Mouse (Mus musculus): Measurements from ENCODE around the gene Elmo1.
A peak's percentile ranks its signal among the peaks of the same experiment; 100 is the strongest.

Elmo1 gene

DNA sequence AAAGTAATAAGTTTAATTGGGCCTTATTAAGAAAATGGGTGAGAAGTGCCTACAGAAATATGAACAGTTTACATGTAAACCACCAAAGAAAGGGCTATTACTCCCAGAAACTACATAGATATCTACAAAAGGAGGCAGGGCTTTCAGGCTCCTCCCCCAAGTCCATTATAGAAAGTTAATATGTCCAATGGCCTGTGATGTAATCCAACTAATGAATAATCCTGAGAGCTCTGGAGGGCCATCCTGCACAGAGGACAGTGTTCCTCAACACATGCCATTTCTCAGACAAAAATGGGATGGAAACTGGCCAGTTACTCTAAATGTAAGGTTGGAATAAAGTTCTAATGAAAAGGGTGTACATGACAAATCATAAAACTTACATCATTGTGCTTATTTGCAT, 373.8 kb downstream of the Elmo1 start:
- DNase-seq (ENCODE audit: low spot score in 2 of 2), result no peak

DNA sequence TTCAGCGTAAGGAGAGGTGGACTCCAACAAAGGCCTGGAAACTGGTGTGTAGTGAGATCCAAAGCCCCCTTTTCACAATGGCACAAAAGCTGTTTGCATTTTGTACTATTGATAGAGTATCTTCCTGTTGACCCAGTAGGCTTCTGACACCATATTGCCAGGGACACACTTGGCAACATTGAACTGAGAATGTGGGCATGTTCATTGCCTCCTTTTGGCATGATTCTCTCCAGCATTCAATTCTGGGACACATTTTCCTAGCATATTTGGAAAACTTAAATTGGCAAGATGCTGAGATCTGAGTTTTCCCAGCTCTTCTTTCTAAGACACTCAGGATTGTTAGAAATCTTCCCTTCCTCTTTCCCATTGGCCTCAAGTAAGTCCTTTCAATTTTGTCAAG, 377.0 kb downstream of the Elmo1 start:
- no peak for DNase-seq (ENCODE audit: low spot score in 2 of 2)

DNA sequence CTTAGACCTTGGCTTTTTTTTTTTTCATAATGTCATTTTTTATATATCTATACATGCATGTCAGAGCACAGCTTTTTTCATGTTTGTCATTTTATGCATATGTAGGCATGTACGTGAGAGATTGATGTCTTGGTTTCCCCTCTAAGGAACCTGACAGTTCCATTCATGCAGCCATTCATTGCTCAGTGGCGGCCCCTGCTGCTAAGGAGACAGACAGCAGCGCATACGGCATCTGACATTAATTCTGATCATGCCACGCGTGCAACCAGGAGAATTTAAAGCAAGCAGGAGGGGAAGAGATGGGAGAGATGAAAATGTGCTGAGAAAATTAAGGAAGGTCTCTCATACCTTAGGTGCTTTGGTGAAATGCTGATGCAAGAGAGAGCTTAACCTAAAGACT, 381.3 kb downstream of the Elmo1 start:
- peak; percentile 56 to 81 for DNase-seq (ENCODE audit: low spot score in 2 of 2)

DNA sequence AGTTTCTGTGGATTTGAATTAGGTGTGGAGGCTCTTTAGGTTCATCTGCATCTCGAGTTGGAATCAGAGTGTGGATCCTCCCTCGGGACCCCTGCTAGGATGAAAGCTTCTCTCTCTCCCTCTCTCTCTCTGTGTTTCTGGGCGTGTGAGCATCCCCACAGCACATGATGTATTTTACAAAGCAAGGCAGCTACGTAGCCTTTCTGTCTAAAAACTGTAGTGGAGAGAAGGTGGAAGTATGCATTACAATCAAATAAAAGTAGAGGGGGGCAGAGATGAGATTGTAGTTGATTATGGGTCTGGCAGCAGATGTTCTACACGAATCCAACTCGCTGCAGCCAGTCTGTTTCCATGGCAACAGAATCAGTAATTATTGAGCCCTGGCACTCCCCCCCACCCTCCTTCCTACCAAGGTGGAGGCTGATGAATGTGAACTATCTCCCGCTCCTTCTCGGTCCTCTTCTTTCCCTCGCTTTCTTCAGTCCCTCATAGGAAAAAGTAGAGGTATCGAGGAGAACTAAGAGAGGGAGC, 382.0 kb downstream of the Elmo1 start:
- peak; percentile 38 to 59 for DNase-seq (ENCODE audit: low spot score in 2 of 2)

DNA sequence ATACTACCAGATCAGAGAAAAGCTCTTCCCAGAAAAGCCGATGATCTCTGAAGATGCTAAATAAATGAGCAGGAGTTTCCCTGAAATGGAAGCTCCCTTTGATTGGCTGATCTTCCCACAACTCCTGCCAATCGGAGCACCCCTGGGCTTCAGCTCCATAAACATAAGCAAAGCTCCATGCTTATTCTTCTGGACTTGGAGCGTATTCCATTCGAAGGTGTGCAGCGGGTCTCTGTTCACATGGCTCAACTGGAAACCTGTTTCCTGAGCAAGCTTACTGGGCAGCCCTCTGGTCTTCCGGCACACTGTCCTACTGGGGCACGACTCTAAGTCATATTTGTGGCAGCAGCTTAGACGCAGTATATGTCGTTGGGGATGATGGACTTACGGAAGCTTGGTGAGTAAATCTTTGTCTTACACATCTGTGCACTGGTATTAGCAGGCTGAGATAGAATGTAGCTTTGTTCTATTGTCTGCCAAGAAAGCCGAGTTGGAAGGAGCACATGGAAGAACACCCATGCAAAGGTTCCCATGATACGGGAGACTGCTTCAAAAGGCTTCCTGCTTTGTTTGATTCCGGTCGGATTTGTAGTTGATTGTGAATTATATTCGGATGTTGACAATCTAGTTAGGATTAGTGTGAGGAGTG, 382.6 kb downstream of the Elmo1 start:
- peak; percentile 51 to 58 for DNase-seq (ENCODE audit: low spot score in 2 of 2)

DNA sequence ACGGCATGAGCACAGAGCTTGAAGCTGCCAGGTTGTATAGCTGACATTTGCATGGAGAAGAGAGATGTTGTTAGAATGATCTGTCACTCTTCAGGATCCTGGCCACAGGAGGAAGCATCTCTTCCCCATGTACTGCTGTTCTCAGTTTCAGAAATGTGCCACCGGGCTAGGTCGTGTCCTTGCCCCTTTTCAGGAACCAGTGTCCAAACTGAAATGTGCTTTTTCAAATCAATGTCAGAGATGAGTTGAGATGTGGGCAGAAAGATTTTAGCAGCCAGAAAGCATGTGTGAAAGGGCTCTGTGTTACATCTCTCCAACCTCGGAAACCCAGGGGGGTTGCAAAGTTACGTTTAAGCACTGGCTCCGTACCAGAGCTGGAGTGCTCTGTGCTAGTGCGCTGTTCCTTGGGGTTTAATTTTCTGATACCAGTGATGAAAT, 383.3 kb downstream of the Elmo1 start:
- DNase-seq (ENCODE audit: low spot score in 2 of 2), result peak; percentile 11 to 13

DNA sequence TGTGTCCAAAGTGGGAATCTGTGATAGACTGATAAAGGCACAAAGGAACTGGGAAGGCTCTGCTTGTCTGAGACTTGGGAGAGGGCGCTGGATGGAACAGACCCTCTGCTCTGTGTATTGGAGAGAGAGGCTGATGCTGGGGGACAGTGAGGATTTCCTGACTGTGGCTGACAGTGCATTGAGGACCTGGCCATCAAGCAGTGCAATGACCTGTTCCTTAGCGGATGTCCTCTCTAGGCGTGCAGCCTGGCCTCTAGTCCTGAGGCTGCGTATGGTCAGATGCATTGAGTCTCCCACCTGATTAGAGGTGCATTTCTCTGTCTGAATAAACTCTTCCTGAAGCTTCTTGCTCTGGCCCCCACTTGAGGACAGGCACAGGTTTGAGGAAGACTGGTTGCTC, 384.2 kb downstream of the Elmo1 start:
- peak in 1 of 2 experiments; percentile 12 for DNase-seq (ENCODE audit: low spot score in 2 of 2)

DNA sequence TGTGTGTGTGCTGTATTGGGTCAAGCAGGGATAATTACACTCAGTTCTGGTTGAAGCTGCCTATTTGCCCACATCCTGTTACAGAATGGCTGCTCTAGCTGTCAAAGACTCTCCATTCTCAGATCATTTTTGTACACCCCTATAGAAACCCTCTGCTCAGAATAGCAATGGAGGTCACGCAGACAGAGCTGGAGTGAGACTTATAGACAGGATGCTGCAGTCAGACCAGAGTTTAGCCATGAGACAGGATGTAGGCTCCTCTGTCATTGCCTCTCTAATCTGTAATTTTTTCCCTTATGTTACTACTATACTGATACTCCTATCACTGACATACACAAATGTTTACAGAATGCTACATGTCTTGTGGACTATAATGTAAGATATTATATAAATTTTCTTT, 391.4 kb downstream of the Elmo1 start:
- no peak for DNase-seq (ENCODE audit: low spot score in 2 of 2)

DNA sequence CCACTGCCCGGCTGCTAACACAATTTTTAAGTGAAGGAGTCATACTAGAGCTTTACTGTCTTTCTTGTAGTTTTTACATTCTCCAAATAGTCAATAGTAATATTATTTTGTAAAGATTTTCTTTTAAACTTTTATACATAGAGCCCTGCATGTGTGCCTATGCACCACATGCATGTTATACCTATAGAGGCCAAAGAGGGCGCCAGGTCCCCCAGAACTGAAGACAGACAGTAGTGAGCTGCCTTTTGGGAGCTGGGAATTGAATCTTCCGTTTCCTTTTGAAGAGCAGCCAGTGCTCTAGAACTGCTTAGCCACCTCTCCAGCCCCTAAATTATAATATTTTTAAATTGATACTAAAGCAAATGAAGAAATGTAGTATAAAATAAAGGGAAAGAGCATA, 398.7 kb downstream of the Elmo1 start:
- DNase-seq (ENCODE audit: low spot score in 2 of 2), result no peak

DNA sequence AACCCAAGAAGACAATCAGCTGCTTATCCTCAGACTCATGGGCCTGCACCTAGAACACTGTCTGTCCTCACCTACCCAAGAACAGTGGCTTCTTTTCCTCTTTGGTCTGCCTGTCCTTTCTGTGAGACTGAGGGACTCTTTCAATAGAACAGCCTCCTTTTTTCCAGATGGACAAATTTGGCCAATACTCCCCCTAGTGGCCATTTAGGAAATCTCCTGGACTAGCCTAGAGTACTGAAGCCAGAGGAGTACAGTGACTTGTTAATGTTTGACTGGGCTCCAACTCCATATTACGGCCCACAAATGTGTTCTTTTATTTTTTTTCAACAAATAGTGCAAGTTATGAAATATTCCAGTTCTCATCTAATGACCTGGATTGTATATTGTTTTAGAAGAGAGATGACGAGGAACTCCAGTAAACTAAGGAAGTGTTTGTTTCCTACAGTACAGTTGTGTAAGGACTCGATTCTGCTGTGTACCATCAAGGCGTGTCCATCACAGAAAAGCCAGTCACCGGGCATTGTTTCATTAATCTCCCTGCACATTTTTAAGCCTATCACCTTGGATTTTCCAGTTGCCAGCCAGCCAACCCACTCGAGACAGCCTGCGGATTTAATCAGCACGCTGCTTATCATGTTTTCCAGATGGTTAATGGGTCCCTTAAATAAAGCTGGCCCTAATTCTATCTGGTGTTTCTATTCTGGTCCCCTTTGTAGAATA, 399.5 kb downstream of the Elmo1 start:
- DNase-seq (ENCODE audit: low spot score in 2 of 2), result no peak

DNA sequence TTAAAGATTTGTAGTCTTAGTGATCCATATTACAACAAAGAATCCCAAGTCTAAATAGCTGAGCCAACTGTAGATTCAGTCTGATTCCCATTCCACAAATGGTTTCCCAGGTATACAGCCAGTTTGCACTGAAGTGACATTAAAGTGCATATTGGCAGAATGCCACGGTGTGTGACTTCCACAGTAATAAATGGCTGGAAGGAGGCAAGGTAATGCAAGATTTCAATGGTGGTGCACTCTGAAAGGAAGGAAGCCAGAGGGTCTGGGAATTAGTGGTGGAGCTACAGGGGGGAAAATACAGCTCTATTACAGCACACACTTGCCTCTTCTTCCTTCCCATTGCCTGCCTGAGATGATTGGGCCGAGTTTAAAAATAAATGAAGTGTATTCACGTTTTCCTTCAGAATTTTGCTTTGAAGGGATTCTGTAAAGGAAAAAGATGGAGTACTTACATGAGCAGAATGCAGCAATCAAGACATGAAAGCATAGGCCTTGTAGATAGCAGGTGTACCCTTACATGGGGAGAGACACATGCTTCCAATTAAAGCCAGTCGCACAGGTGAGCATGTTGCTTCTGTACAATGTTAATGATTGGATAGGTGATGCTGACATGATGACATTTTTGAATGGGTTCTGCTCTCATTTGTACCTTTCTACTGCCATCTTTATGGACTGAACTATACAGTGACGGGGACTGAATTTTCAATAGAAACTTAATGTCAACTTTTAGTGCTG, 400.6 kb downstream of the Elmo1 start:
- DNase-seq (ENCODE audit: low spot score in 2 of 2), result no peak

DNA sequence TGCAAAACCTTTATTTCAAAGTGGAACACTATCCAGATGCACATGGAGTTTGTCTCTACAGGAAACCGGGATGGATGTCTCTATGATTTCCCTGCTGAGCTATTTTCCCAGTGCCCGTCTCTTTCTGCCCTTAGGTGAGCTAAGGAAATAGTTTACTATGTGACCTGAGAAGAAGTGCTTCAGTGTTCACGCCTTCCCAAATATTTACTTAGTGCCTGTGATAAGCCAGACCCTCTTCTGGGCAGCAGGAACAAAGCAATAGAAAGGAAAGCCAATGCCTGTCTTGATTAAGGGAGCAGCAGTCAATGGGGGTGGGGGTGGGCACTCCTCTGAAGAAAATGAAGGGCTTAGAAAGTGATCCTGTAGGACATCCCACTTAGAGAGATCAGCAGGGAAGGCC, 401.3 kb downstream of the Elmo1 start:
- DNase-seq (ENCODE audit: low spot score in 2 of 2), result no peak

DNA sequence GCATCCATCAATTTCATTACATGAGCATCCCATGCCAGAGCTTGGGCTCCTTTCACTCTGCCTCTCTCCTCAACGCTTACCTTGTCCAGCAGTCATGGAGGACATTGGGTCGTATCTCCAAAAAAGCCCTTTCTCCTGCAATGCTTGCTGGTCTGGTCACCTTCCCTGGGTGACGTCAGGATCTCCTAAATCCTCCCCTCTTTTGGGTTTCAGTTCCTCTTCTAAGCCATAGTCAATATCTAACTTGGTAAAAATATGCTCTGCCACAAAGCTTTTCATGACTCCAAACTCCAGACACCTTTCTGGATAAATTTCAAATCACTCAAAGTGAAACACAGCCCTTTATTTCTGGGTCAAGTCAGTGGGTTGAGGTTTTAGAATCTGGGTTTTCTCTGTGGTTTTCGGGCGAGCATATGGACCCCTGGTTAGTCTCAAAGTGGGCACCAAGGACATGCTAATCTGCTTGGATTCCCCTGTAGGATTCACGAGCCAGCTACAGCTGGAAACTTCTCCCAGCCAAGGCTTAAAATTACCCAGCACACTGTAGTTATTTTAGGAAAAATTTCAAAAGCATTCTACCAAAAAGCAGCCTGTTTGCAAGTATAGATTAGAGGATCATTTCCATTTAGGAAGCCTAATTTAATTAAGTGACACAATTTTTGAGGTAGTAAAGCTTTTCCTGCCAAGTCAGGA, 403.8 kb downstream of the Elmo1 start:
- DNase-seq (ENCODE audit: low spot score in 2 of 2), result no peak

DNA sequence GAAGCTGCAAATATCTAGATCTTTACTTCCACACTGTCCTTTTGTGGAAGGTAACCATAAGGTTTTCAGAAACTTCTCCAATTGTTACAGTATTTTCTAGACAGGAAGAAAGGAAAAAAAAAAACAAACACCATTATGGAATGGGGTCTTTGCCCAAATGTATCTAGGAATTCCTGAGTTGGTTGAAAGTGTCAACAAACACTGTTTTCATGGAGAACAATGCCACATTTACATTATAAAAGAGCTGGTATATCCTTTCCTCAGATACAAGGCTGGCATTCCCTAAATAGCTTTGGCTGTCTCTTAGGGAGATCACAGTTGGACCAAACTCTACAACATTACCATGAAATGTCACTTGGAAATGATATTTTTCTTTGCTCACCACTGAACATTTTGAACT, 411.5 kb downstream of the Elmo1 start:
- no peak for DNase-seq (ENCODE audit: low spot score in 2 of 2)

DNA sequence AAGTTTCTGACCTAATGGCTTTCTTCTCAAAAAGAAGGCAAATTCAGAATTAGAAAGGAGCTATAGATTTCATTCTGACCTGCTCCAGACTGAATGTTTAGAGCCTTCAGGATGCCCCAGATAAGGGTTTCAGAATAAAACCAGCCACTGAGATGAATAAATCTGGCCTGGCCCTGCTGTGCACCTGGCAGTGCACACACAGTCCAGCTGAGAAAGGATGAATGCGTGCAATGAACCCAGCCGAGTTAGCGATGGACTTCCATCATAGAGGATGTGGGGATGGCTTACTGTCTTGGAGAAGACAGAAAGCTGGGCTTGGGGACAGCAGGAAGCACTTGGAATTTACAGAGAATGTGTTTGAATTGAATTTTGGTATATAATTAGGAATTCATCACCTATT, 413.0 kb downstream of the Elmo1 start:
- DNase-seq (ENCODE audit: low spot score in 2 of 2), result no peak

DNA sequence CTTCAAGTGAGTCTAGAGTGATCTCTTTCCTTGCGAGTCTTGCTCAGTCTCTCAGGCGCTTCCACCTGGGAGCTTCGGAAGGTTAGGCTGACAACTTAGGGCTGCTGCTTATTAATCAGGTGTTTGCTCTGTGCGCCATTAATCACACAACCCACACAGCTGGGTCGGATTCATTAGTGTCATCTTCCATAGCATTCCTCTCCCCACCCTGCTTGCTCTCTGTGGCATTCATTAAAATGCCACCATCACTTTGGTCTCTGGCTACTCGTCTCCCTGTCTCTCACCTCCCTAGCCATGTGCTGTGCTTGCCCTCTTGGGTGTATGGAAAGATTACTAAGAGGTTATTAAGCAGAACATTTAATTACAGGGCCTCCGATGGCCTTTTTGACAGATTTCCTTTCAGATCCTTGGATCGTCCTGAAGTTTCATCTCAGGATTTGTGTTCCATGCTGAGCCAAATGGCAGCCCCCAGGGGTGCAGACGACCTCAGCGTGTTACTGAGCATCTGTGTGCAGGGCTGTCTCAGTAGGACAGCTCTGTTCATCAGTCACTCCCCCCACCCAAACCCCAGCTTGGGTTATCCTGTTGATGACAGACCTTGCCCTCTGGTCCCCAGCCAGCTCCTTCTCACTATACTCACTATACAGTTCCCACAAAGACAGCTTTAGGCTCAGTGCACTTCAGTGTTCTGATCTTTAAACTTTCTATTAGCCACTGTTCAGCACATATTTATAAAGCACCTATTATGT, 417.2 kb downstream of the Elmo1 start:
- no peak for DNase-seq (ENCODE audit: low spot score in 2 of 2)

DNA sequence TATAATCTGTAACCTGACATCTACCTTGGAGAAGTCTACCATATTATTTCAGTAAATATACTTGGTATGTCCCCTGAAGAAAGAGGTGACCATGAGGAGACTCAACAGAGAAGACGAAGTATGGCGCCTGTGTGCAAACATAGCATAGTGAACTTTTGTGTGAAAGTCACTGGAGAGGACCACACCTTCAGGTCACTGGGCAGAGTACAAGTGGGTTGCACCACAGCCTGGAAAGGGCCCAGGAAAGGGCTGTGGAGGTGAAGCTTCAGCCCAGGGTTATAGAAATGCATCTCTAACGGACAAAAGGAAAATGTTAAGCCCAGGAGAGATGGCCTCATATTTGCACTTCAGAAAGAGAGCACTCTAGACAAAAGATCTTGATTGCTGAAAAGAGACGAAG, 420.6 kb downstream of the Elmo1 start:
- DNase-seq (ENCODE audit: low spot score in 2 of 2), result no peak

DNA sequence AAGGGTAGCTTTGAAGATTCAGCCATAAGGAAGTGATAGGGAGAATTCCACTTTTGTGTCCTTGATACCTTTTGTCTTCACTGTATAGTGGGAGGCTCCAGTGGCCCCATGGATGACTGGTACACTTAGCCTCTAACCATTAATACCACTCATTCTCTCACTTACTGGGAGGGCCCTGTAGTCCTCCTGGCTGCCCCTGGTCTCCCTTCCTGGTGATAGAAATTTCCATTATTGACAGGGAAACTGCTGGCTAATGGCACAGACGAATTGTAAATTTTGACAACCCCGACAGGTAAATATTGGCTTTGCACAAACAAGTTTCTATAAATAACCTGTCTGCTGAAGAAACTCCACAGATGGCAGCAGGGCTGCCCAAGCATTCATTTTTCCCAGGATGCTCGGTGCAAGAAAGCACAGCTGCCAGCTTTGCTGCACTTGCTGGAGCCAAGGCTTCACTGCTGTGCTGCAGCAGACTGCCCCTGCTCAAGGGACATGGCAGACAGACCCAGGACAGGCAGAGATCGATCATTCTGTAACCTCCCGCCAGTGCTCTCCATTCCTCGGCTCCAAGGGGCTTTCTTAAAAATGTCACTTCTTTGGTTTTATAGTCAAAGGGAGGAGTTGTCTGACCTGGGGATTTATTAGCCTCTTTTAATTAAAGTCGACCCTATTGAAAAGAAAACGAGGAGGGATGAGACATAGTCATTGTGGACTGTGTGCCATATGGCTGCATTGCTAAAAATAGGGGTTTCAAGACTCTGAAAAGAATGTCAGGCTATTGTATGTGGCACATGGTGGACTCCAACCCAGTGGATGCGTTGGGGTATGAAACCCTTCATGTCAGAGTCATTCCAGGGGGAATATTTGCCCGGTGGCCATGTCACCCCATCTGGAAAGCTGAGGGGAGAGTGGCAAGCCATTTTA, 422.2 kb downstream of the Elmo1 start:
- DNase-seq (ENCODE audit: low spot score in 2 of 2), result no peak

DNA sequence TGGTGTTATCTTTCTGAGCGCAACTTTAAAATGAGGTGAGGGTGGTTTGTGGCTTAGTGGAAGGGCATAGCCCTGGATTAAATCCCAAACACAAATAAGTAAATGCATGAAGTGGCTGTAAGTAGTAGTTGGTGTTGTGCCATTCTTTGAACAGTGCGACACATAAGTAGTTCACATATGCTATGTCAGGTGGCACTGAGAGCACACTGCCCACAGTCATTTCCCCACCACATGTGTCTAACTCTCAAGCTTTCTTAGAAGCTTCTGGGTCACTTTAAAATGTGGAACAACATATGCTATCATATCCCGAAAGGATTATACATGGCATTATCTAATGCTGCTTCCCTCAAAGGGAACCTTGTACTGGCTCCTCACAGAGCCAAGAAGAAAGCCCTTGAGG, 424.3 kb downstream of the Elmo1 start:
- DNase-seq (ENCODE audit: low spot score in 2 of 2), result no peak

DNA sequence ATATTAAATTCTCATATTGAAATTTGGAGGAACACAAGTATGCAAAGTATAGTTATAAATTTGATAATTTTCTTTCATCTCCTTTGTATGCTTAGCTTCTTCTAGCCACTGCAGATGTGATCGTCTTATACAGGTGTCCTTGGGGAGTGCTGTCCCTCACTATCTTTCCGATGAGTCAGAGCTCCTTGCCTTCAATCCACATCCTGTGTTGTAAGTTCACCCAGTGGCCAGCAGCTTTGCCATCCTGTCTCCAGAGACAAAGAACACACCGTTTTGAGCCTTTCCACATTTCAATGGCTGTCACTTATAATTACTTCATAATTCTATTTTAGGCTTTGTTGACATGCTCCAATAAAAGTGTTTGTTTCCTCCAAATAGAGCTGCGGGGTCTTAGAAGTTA, 425.7 kb downstream of the Elmo1 start:
- no peak for DNase-seq (ENCODE audit: low spot score in 2 of 2)
